Mouse (Mus musculus): ENCODE results near the gene Wipf3. TPM values are rescaled to one million over a fixed set of nuclear protein-coding genes. Genes with fewer than 3 reads are reported as not detected.
A peak's percentile ranks its signal among the peaks of the same experiment; 100 is the strongest.

Wipf3 gene
- total RNA-seq, 2 experiments from 2014 or later: 9.7 to 10.4 TPM

DNA sequence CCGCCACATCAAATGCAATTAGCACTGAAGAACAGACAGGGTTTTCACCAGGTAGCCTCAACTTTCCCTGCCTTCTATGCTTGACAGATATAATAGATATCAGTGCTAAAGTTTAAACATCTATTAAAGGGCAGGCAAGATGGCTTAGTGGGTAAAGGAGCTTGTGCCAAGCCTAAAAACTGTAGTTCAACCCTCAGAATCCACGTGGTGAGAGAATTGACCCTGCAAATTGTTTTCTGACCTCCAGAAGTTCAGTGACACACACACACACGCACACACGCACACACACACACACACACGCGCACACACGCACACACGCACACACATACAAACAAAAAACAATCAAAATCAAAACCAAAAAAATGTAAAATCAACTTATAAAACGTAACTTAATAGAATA lies 2.8 kb downstream of the Wipf3 start:
- DNase-seq: no peak

DNA sequence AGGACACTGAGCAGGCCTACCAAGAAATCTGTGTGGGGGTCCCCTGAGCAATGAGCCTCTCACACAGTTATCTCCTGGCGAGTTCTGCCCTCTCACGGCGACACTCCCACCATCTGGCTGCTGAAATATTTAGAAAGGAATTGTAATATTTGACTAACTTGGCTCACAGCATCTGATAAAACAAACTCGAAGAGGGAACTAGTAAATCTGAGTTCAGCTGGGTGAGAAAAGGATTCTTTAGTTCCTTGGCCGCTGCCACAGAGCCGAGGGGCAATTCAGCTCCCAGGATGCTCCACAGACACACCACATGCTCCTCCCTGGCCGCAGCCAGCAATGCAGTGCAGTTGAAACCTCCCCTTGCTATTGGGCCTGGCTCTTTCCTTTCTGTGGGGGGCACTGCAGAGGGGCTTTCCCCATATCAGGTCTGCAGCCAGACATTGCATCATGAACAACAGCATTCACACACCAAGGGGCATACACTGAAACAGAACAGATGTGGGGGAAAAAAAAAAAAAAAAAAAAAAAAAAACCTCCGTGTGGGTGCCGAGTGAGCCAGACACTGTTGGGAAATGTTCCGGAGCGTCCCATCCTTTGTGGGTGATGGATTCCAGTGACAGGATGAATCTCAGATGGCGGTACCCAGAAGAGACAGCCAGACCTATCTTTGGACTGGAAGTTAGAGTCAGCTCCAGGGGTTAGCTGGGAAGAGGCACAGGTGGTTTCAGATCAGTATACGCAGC lies 3.6 kb downstream of the Wipf3 start:
- DNase-seq: no peak

GRCm38 (mm10) chr6:54434171-54434570 lies 4.8 kb downstream of the Wipf3 start:
- no peak for DNase-seq

GRCm38 (mm10) chr6:54435663-54436062 lies 6.3 kb downstream of the Wipf3 start:
- DNase-seq: no peak

GRCm38 (mm10) chr6:54436286-54436685 lies 6.9 kb downstream of the Wipf3 start:
- no peak for DNase-seq

DNA sequence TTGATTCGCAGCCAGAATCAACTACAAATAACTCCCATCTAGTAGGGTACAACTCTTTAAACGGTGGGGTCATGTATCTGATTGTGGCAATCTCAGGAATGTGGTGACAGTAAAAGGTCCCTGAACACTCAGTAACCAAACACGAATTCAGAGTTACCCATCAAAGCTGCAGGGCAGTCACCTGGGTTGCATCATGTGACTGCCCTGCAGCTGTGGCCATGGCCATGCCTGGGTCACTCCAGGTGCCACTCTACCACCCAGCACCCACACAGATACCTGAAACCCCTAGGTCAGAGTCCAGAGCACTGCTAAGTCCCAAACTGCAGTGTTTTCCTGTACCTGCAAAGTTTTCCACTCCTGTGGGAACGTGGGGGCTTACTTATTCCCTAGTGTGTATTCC lies 9.1 kb downstream of the Wipf3 start:
- DNase-seq: no peak

GRCm38 (mm10) chr6:54440658-54441057 lies 11.3 kb downstream of the Wipf3 start:
- DNase-seq: no peak

DNA sequence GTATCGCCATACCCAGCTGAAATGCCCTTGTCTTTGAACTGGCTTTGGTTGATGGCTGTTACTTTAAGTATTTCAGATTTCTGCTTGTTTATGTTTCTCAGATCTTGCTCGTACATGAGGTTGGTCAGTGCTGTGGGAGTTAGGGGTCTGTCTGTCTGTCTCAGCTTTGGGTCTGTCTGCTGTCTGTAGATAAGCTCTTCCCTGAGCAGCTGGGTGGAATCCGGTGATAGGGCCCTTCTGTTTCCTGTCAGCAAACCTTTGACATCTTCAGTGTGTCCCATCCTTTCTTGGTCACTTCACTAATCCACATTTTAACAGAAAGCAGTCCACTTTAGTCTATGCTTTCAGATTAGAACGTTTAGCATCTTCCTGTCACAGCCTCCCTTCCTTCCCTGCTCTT lies 14.3 kb downstream of the Wipf3 start:
- DNase-seq: no peak

GRCm38 (mm10) chr6:54444086-54444485 lies 14.7 kb downstream of the Wipf3 start:
- no peak for DNase-seq

DNA sequence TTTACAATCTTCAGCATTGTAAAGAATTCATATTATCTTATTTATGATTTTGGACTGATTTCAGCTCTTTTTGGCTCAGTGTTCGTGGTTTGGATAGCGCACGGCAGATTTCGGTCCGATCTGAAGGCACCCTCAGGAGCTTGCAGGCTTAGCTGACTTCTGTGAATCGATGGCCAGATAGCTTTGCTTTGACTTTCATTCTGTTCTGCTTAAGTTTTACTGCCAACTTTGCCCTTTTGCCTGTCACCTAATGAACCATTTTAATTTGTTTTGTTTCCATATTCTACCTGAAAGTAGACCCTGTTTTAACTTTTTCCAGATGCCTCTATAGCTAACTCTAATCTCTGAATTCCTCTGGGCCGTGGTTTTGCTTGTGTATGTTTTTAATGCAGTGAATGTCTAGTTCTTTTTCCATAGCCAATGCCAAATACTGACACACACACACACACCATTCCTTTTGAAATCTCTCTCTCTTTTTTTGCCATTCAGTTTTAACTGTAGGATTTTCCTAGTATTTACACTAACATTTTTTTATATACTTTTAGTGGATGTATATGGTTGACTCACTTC lies 15.9 kb downstream of the Wipf3 start:
- DNase-seq: no peak

GRCm38 (mm10) chr6:54447353-54447752 lies 17.9 kb downstream of the Wipf3 start:
- no peak for DNase-seq

GRCm38 (mm10) chr6:54459661-54460060 lies 30.3 kb downstream of the Wipf3 start:
- DNase-seq: no peak

GRCm38 (mm10) chr6:54460172-54460914 lies 30.9 kb downstream of the Wipf3 start:
- DNase-seq: no peak

DNA sequence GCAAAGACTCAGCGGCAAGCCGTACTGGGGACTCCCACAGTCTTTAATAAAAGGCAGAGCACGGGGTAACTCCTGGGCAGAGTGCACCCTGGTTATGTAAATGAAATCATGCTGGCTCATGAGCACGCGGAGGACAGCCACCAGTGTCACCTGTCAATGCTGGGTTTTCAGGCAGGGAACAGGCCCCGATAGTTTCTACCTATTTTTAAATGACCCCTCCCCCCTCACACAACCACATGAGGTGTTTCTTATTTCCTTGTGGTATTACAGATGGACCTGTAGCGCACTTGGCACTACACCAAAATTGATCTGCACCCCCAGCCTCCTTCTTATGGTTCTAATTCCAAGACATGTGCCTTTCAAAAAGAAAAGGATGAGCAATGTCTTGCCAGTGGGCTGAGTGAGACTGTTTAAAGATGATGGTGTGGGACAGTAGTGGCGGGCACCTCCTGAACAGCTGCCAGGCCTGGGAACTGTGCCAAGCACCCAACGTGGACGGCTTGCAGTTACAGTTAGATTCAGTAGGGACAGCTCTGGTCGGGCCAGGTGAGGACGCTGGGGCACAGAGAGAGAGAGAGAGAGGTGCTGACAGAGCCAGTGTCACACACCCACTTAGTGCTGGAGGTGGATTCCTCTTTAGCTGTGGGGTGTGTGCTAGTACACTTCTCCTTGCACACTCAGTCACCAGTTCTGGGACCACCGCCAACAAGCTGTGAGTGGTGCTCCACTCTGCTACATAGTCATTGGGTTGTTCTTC lies 31.7 kb downstream of the Wipf3 start:
- peak; percentile 31 for DNase-seq

- no peak for DNase-seq
These were observed 33.4 kb downstream of the Wipf3 start for GRCm38 (mm10) chr6:54462766-54463165.

DNA sequence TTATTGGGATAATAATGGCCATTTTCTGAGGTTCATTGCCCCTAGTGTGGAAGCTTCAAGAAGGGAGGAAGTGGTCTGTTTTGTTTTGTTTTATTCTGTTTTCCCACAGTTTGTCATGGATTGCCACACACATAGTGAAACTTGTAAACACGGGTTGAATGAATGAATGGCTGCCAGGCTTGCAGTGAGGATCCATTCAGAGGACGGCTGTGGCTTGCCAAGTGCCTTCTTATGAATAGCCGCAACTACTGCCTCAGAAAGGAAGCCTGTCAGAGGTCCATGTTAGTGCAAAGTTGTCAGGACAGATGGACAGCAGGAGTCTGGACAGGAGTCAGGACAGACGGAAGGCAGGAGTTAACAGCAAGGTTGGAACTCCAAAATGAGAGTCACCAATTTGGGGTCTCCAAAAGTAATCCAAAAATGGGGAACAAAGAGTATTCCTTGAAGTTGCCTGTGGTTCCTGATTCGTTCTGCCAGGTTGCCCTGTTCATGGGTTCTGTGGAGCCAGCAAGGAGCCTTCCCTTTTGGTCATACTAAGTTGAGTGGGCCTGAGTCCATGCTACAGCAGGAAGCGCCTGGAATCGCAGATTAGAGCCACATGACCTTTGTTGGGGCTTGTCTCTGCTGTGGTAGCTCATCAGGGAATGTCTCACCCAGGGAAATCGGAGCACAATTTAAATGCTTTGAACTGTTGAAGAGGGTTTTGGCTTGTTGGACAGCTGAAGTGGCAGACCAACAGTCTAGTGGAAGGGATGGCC lies 34.5 kb downstream of the Wipf3 start:
- DNase-seq: no peak

- DNase-seq: no peak
These were observed 35.5 kb downstream of the Wipf3 start for GRCm38 (mm10) chr6:54464926-54465325.

DNA sequence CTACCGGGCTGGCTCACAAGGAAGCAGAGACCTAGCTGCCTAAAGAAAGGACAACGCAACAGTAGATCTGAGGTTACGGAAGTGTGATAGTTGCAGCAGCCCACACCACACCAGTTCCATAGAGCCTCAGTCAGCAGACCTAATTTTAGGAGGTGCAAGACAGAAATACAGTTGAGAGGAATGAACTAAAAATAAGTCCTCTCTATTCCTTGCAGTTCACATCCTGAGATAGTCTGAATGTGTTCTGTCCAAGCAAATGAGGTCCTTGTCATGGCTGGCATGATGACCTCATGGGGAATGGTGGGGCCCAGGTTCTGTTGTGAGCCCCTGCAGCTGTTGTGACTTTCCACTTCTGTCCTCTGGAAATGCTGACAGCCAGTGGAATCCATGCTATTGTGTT lies 38.0 kb downstream of the Wipf3 start:
- no peak for DNase-seq

GRCm38 (mm10) chr6:54471866-54472265 lies 42.5 kb downstream of the Wipf3 start:
- no peak for DNase-seq

- DNase-seq: peak; percentile 26
These were observed 43.7 kb downstream of the Wipf3 start for GRCm38 (mm10) chr6:54472846-54473715.
